8 mouse cellular contexts compared by ENCODE assay signal in genomic region chr17:46486995-46487394, GRCm38 (mm10). TPM values are rescaled to one million over a fixed set of nuclear protein-coding genes. Genes with fewer than 3 reads are reported as not detected.
DNase-seq lines count a peak whose midpoint lies in the region; ATAC-seq and TF ChIP-seq lines count a peak whose summit lies in the region.

No protein-coding gene starts in this region.

- peak overlapping the region; percentile 52 for H3K4me3 ChIP-seq in heart, embryonic 12.5 days
- peak overlapping the region; percentile 65 for H3K4me3 ChIP-seq in ES-Bruce4 (ENCODE audit: low read depth, low read length)
- peak overlapping the region; percentile 75 for H3K4me3 ChIP-seq in forebrain, postnatal 0 days (ENCODE audit: low read depth, low read length)
- H3K4me3 ChIP-seq in midbrain, embryonic 11.5 days (ENCODE audit: low read depth, low read length) = peak overlapping the region; percentile 87

- WGBS in heart, embryonic 12.5 days = 3% methylated on average over 20 of the region's 22 CpGs
- WGBS in forebrain, postnatal 0 days = 4% methylated on average over 13 of the region's 22 CpGs
- WGBS in midbrain, embryonic 11.5 days = 0% methylated on average over 18 of the region's 22 CpGs

- no peak overlapping the region for H3K27ac ChIP-seq in heart, embryonic 12.5 days (ENCODE audit: poor library complexity, severe bottlenecking)
- no peak overlapping the region for H3K27ac ChIP-seq in ES-Bruce4 (ENCODE audit: insufficient read depth, low read length)
- peak overlapping the region; percentile 85 for H3K27ac ChIP-seq in forebrain, postnatal 0 days (ENCODE audit: low read depth, low read length)
- no peak overlapping the region for H3K27ac ChIP-seq in midbrain, embryonic 11.5 days (ENCODE audit: low read depth, low read length)

- no peaks in the 10 kb centered on the region for H3K36me3 ChIP-seq in heart, embryonic 12.5 days
- H3K36me3 ChIP-seq in ES-Bruce4 (ENCODE audit: control insufficient read depth, insufficient read depth, low read length, poor library complexity, severe bottlenecking) = no peaks in the 10 kb centered on the region
- no peaks in the 10 kb centered on the region; the same call in 1 of the 2 replicates for H3K36me3 ChIP-seq in forebrain, postnatal 0 days (ENCODE audit: insufficient read depth)
- no peaks in the 10 kb centered on the region for H3K36me3 ChIP-seq in midbrain, embryonic 11.5 days (ENCODE audit: control insufficient read depth, insufficient read depth, low read length)

- peaks cover 16% of the 10 kb centered on the region for H3K4me1 ChIP-seq in heart, embryonic 12.5 days (replicated peaks)
- peaks cover 3% of the 10 kb centered on the region for H3K4me1 ChIP-seq in ES-Bruce4 (ENCODE audit: control insufficient read depth, insufficient read depth, low read length)
- peaks cover 20% of the 10 kb centered on the region for H3K4me1 ChIP-seq in forebrain, postnatal 0 days (ENCODE audit: insufficient read depth)
- H3K4me1 ChIP-seq in midbrain, embryonic 11.5 days (ENCODE audit: control insufficient read depth, insufficient read depth, low read length) = peaks cover 22% of the 10 kb centered on the region

- no peak for TF ChIP-seq POLR2A in ES-Bruce4 (IDR thresholded peaks at IDR 0.05; ENCODE audit: insufficient read depth, low read length)

- ATAC-seq in heart, embryonic 12.5 days (ENCODE audit: insufficient number of reproducible peaks, low FRiP score) = no peak
- peak; percentile 56 for ATAC-seq in forebrain, postnatal 0 days
- peak; percentile 33 for ATAC-seq in midbrain, embryonic 11.5 days (ENCODE audit: low FRiP score)
- ATAC-seq in CD4-positive, CD25-positive, alpha-beta regulatory T cell, adult 4 months = no peak

- no peak for TF ChIP-seq EP300 in ES-Bruce4 (IDR thresholded peaks at IDR 0.05; ENCODE audit: insufficient read depth, low read depth, low read length)

- peaks cover 84% of the 10 kb centered on the region for H3K27me3 ChIP-seq in heart, embryonic 12.5 days (replicated peaks)
- peaks cover 8% of the 10 kb centered on the region for H3K27me3 ChIP-seq in ES-Bruce4 (ENCODE audit: control insufficient read depth, insufficient read depth, low read length, poor library complexity, severe bottlenecking)
- no peaks in the 10 kb centered on the region for H3K27me3 ChIP-seq in forebrain, postnatal 0 days (ENCODE audit: insufficient read depth, low read length)
- peaks cover 23% of the 10 kb centered on the region; the same call in 1 of the 2 replicates for H3K27me3 ChIP-seq in midbrain, embryonic 11.5 days (ENCODE audit: control insufficient read depth, insufficient read depth, low read length)

- intact Hi-C loops in heart, postnatal 25 days (cut with DNase I) = no loop called here

- no peak for DNase-seq in heart, postnatal 25 days (ENCODE audit: low spot score)
- peak; percentile 46 for DNase-seq in forebrain, postnatal 0 days
- peak; percentile 92 for DNase-seq in midbrain, embryonic 11.5 days (ENCODE audit: low spot score, missing footprints)
- no peak for DNase-seq in yolk sac, embryonic 10.5 days (ENCODE audit: low spot score)
- DNase-seq in embryo, embryonic 10.5 days (ENCODE audit: low spot score) = no peak

- H3K4me2 ChIP-seq in heart, embryonic 12.5 days = peak overlapping the region; percentile 81
- H3K4me2 ChIP-seq in forebrain, postnatal 0 days (ENCODE audit: low read depth) = peak overlapping the region; percentile 79
- peak overlapping the region; percentile 82 for H3K4me2 ChIP-seq in midbrain, embryonic 11.5 days

- peak overlapping the region; percentile 57; the same call in 1 of the 2 replicates for H3K9ac ChIP-seq in heart, embryonic 12.5 days
- H3K9ac ChIP-seq in ES-Bruce4 (ENCODE audit: low read depth, poor library complexity, severe bottlenecking) = peak overlapping the region; percentile 27; the same call in 1 of the 2 replicates
- peak overlapping the region; percentile 84 for H3K9ac ChIP-seq in forebrain, postnatal 0 days
- H3K9ac ChIP-seq in midbrain, embryonic 11.5 days (ENCODE audit: low read length) = peak overlapping the region; percentile 90

- TF ChIP-seq CTCF in ES-Bruce4 (IDR thresholded peaks at IDR 0.05; ENCODE audit: low read depth, low read length) = no peak
- TF ChIP-seq CTCF in forebrain, postnatal 0 days (IDR thresholded peaks at IDR 0.05; ENCODE audit: low read depth) = no peak

- H3K9me3 ChIP-seq in heart, embryonic 12.5 days (replicated peaks) = no peaks in the 10 kb centered on the region
- no peaks in the 10 kb centered on the region for H3K9me3 ChIP-seq in ES-Bruce4 (replicated peaks; ENCODE audit: control insufficient read depth, insufficient read depth, low read length, poor library complexity, severe bottlenecking)
- H3K9me3 ChIP-seq in forebrain, postnatal 0 days (ENCODE audit: low read length) = no peaks in the 10 kb centered on the region
- H3K9me3 ChIP-seq in midbrain, embryonic 11.5 days (ENCODE audit: control insufficient read depth, low read length) = no peaks in the 10 kb centered on the region

RNA-seq across cellular contexts. Expression of gene Ttbk1, which starts 0.5 kb away (rescaled TPM):
- 0.08 and 0.13 TPM in 2 replicates for polyA plus RNA-seq in heart, embryonic 12.5 days (2016; fragmentation: Nextera tagmentation; extraction: Ambion mirVana)
- total RNA-seq in heart, postnatal 25 days (2021) = under 1 TPM; 0.20 to 0.34 TPM
- 0.90 and 1.3 TPM in 2 replicates for polyA plus RNA-seq in ES-Bruce4 (2011; ENCODE audit: insufficient read depth, insufficient read length, low read depth, missing spikeins)
- 32.3 and 36.5 TPM in 2 replicates for total RNA-seq in forebrain, postnatal 0 days (2014; rRNA removed)
- 4.2 and 5.6 TPM in 2 replicates for polyA plus RNA-seq in forebrain, postnatal 0 days (2015; fragmentation: Nextera tagmentation; extraction: Ambion mirVana)
- polyA plus RNA-seq in midbrain, embryonic 11.5 days (2014; fragmentation: Nextera tagmentation; extraction: Ambion mirVana) = 2.1 and 2.6 TPM in 2 replicates
- polyA plus RNA-seq in CD4-positive, CD25-positive, alpha-beta regulatory T cell, adult 4 months (2017; shearing (Covaris generic)) = under 1 TPM; 0.24 to 0.55 TPM

RNA-seq across cellular contexts. Expression of gene Dnph1, which starts 9.5 kb away (rescaled TPM):
- 24.2 and 25.9 TPM in 2 replicates for polyA plus RNA-seq in heart, embryonic 12.5 days (2016; fragmentation: Nextera tagmentation; extraction: Ambion mirVana)
- total RNA-seq in heart, postnatal 25 days (2021) = 1 to 10 TPM; 1.1 to 2.4 TPM
- 21.8 and 24.1 TPM in 2 replicates for polyA plus RNA-seq in ES-Bruce4 (2011; ENCODE audit: insufficient read depth, insufficient read length, low read depth, missing spikeins)
- total RNA-seq in forebrain, postnatal 0 days (2014; rRNA removed) = 5.9 and 6.1 TPM in 2 replicates
- 14.9 and 16.1 TPM in 2 replicates for polyA plus RNA-seq in forebrain, postnatal 0 days (2015; fragmentation: Nextera tagmentation; extraction: Ambion mirVana)
- polyA plus RNA-seq in midbrain, embryonic 11.5 days (2014; fragmentation: Nextera tagmentation; extraction: Ambion mirVana) = 71.7 and 77.2 TPM in 2 replicates
- polyA plus RNA-seq in CD4-positive, CD25-positive, alpha-beta regulatory T cell, adult 4 months (2017; shearing (Covaris generic)) = 1 to 10 TPM; 6.4 to 6.9 TPM

RNA-seq across cellular contexts. Expression of gene Slc22a7, which starts 48.7 kb away (rescaled TPM):
- not detected in 2 replicates for polyA plus RNA-seq in heart, embryonic 12.5 days (2016; fragmentation: Nextera tagmentation; extraction: Ambion mirVana)
- total RNA-seq in heart, postnatal 25 days (2021) = not detected
- 6.0 and 6.1 TPM in 2 replicates for polyA plus RNA-seq in ES-Bruce4 (2011; ENCODE audit: insufficient read depth, insufficient read length, low read depth, missing spikeins)
- 0.24 TPM in 1 of 2 replicates, not detected in the other for total RNA-seq in forebrain, postnatal 0 days (2014; rRNA removed)
- polyA plus RNA-seq in forebrain, postnatal 0 days (2015; fragmentation: Nextera tagmentation; extraction: Ambion mirVana) = 0.11 and 0.13 TPM in 2 replicates
- polyA plus RNA-seq in midbrain, embryonic 11.5 days (2014; fragmentation: Nextera tagmentation; extraction: Ambion mirVana) = not detected in 2 replicates
- polyA plus RNA-seq in CD4-positive, CD25-positive, alpha-beta regulatory T cell, adult 4 months (2017; shearing (Covaris generic)) = not detected

RNA-seq across cellular contexts. Expression of gene Crip3, which starts 58.3 kb away (rescaled TPM):
- polyA plus RNA-seq in heart, embryonic 12.5 days (2016; fragmentation: Nextera tagmentation; extraction: Ambion mirVana) = 0.27 and 1.0 TPM in 2 replicates
- under 1 TPM in 1 of 2 experiments, not detected in 1; 0.62 TPM for total RNA-seq in heart, postnatal 25 days (2021)
- 1.3 TPM in 1 of 2 replicates, not detected in the other for polyA plus RNA-seq in ES-Bruce4 (2011; ENCODE audit: insufficient read depth, insufficient read length, low read depth, missing spikeins)
- total RNA-seq in forebrain, postnatal 0 days (2014; rRNA removed) = 0.52 and 1.1 TPM in 2 replicates
- polyA plus RNA-seq in forebrain, postnatal 0 days (2015; fragmentation: Nextera tagmentation; extraction: Ambion mirVana) = 2.8 and 4.3 TPM in 2 replicates
- polyA plus RNA-seq in midbrain, embryonic 11.5 days (2014; fragmentation: Nextera tagmentation; extraction: Ambion mirVana) = 0.55 and 0.85 TPM in 2 replicates
- not detected for polyA plus RNA-seq in CD4-positive, CD25-positive, alpha-beta regulatory T cell, adult 4 months (2017; shearing (Covaris generic))

RNA-seq across cellular contexts. Expression of gene Cul9, which starts 59.2 kb away (rescaled TPM):
- 7.2 and 7.4 TPM in 2 replicates for polyA plus RNA-seq in heart, embryonic 12.5 days (2016; fragmentation: Nextera tagmentation; extraction: Ambion mirVana)
- 10 to 100 TPM; 19.4 to 19.5 TPM for total RNA-seq in heart, postnatal 25 days (2021)
- 4.4 and 6.2 TPM in 2 replicates for polyA plus RNA-seq in ES-Bruce4 (2011; ENCODE audit: insufficient read depth, insufficient read length, low read depth, missing spikeins)
- 31.9 and 44.4 TPM in 2 replicates for total RNA-seq in forebrain, postnatal 0 days (2014; rRNA removed)
- polyA plus RNA-seq in forebrain, postnatal 0 days (2015; fragmentation: Nextera tagmentation; extraction: Ambion mirVana) = 9.7 and 13.7 TPM in 2 replicates
- 2.6 and 4.1 TPM in 2 replicates for polyA plus RNA-seq in midbrain, embryonic 11.5 days (2014; fragmentation: Nextera tagmentation; extraction: Ambion mirVana)
- polyA plus RNA-seq in CD4-positive, CD25-positive, alpha-beta regulatory T cell, adult 4 months (2017; shearing (Covaris generic)) = 1 to 10 TPM; 4.2 to 5.6 TPM

Comparison
In these comparisons a context has a peak if more than half of its experiments do, and no peak if none do; other contexts are left out.
1. ATAC-seq: peak in forebrain, postnatal 0 days (single experiment) and midbrain, embryonic 11.5 days (single experiment); none in heart, embryonic 12.5 days (single experiment) and CD4-positive, CD25-positive, alpha-beta regulatory T cell, adult 4 months (single experiment).
2. H3K9ac ChIP-seq: peak in every context shown above with its lines; median percentile 90 in midbrain, embryonic 11.5 days; 84 in forebrain, postnatal 0 days; 57 in heart, embryonic 12.5 days; 27 in ES-Bruce4.
3. DNase-seq: peak in forebrain, postnatal 0 days (single experiment) and midbrain, embryonic 11.5 days (single experiment); none in heart, postnatal 25 days (single experiment), yolk sac, embryonic 10.5 days (single experiment) and embryo, embryonic 10.5 days (single experiment).
4. Peak in every context shown above with its lines, with median percentiles within 50 percentile points of each other: H3K4me2 ChIP-seq and H3K4me3 ChIP-seq.